Mouse (Mus musculus) lung, adult 2 months (tissue): Measurements from ENCODE around the gene Use1.

Source experiments
- CTCF ChIP-seq: fragments of 200-500 bp; IDR thresholded peaks from 2 replicates; pipeline ENCODE4 v1.5.1; 2011; ENCODE audit warnings: mild to moderate bottlenecking, low read length, control low read depth; ENCODE audit not compliant: insufficient read depth
- POLR2A ChIP-seq: fragments of 200-500 bp; IDR thresholded peaks from 2 replicates; pipeline ENCODE4 v1.6.1; 2011; ENCODE audit warnings: low read depth, mild to moderate bottlenecking, control low read depth, low read length, borderline replicate concordance; ENCODE audit errors: extremely low read depth

DNA sequence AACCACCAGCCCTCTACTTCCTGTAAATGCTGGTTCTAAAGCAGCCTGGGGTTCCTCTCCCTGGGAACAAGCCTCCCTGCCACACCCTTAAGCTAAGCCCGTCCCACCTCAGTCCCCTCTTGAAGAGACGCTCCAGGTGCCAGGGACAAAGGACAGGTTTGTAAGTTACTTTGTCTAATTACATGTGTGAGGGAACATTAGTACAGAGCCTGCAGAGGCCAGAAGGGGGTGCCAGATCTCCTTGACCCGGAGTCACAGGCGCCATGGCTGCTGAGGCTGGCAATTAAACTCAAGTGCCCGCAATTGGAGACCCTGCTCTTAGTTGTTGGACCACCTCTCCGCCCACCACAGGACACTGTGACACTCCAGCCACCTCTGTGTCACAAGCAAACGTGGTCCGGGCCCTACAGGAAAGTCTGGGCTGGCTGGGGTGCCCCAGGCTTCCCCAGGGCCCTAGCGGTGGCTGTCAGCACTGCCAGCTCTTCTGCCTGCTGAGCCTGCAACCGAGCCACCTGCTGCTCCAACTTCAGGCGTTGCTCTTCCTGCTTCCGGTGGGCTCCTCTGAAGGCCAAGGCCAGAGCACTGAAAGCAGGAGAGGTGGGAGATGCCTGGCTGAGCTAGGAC is 18.7 kb downstream of the Use1 start:
- TF ChIP-seq POLR2A (no peak), CTCF (no peak)
